Mouse (Mus musculus): ENCODE results near the gene Aurkb. TPM values are rescaled to one million over a fixed set of nuclear protein-coding genes. Genes with fewer than 3 reads are reported as not detected.
A peak's percentile ranks its signal among the peaks of the same experiment; 100 is the strongest.

Aurkb gene
- polyA plus RNA-seq, 1 experiment = 108 TPM

GRCm38 (mm10) chr11:69087082-69087481 is 41.6 kb downstream of the Aurkb start:
- Histone ChIP-seq H3K9ac (ENCODE audit: low read depth, poor library complexity, severe bottlenecking) (no peak overlapping the region; the same call in 1 of the 2 replicates), H3K36me3 (ENCODE audit: control insufficient read depth, insufficient read depth, low read length, poor library complexity, severe bottlenecking) (peaks cover 8% of the 10 kb centered on the region), H3K27me3 (ENCODE audit: control insufficient read depth, insufficient read depth, low read length, poor library complexity, severe bottlenecking) (no peaks in the 10 kb centered on the region), H3K4me3 (ENCODE audit: low read depth, low read length) (no peak overlapping the region), H3K4me1 (ENCODE audit: control insufficient read depth, insufficient read depth, low read length) (peaks cover 2% of the 10 kb centered on the region), H3K9me3 (replicated peaks; ENCODE audit: control insufficient read depth, insufficient read depth, low read length, poor library complexity, severe bottlenecking) (0 out of 2 replicates have a peak, but pooled peaks cover 2% of the 10 kb centered on the region), H3K27ac (ENCODE audit: insufficient read depth, low read length) (no peak overlapping the region)
- no peak for TF ChIP-seq CTCF (IDR thresholded peaks at IDR 0.05; ENCODE audit: low read depth, low read length)
- no peak for TF ChIP-seq EP300 (IDR thresholded peaks at IDR 0.05; ENCODE audit: insufficient read depth, low read depth, low read length)

- peaks cover 10% of the 10 kb centered on the region for H3K36me3 ChIP-seq (ENCODE audit: control insufficient read depth, insufficient read depth, low read length, poor library complexity, severe bottlenecking)
- H3K27ac ChIP-seq (ENCODE audit: insufficient read depth, low read length) = no peak overlapping the region
- no peaks in the 10 kb centered on the region for H3K27me3 ChIP-seq (ENCODE audit: control insufficient read depth, insufficient read depth, low read length, poor library complexity, severe bottlenecking)
- 0 out of 2 replicates have a peak, but pooled peaks cover 2% of the 10 kb centered on the region for H3K9me3 ChIP-seq (replicated peaks; ENCODE audit: control insufficient read depth, insufficient read depth, low read length, poor library complexity, severe bottlenecking)
- peaks cover 2% of the 10 kb centered on the region for H3K4me1 ChIP-seq (ENCODE audit: control insufficient read depth, insufficient read depth, low read length)
- peak overlapping the region; percentile 91; the same call in 1 of the 2 replicates for H3K9ac ChIP-seq (ENCODE audit: low read depth, poor library complexity, severe bottlenecking)
- no peak overlapping the region for H3K4me3 ChIP-seq (ENCODE audit: low read depth, low read length)
- TF ChIP-seq POLR2A (IDR thresholded peaks at IDR 0.05; ENCODE audit: insufficient read depth, low read length) (no peak), EP300 (IDR thresholded peaks at IDR 0.05; ENCODE audit: insufficient read depth, low read depth, low read length) (no peak), CTCF (IDR thresholded peaks at IDR 0.05; ENCODE audit: low read depth, low read length) (no peak)
Observed at GRCm38 (mm10) chr11:69087597-69087996, 42.1 kb downstream of the Aurkb start.

DNA sequence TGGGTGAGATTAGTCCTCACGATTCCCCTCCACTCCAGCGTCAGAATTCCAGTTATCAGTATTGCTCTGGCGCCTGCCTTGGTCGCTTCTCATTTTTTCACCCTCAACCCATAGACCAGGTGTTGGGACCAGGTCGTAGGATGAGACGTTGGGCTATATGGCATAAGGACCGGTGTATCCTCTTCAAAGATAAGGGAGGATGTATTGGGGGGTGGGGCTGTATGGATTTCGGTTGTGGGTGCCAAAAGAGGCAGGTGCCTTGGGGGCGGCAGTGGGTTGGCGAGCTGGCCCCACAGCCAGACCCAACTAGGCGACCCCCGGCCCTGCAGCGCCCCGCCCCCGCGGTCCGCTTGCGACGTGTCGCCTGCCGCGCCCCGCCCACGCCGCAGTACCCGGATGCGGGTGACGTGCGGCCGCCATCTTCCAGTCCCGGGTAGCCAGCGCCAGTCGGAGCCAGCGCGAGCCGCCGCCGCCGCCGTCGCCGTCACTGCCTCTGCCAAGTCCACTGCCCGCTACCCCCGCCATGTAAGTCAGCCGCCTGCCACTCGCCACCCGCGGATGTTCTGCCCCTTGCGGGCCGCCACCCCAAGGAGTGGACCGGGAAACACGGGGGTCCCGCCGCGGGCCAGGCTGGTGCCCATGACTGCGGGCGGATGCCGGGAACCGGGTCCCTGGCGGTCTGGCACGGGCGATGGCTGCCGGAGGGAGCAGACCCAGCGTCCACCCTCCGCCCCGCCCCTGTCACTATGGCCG is 42.8 kb downstream of the Aurkb start, which contains the start of gene Vamp2:
Gene Vamp2 (plus strand): TSS at position 388 of the 753 bp plus-strand sequence.
- Histone ChIP-seq H3K9ac (ENCODE audit: low read depth, poor library complexity, severe bottlenecking) (peak within 1 kb of the TSS; percentile 91), H3K27ac (ENCODE audit: insufficient read depth, low read length) (no peak within 1 kb of the TSS), H3K4me3 (ENCODE audit: low read depth, low read length) (peak within 1 kb of the TSS; percentile 90), H3K4me1 (ENCODE audit: control insufficient read depth, insufficient read depth, low read length) (peaks cover 2% of the 10 kb centered on the region), H3K9me3 (replicated peaks; ENCODE audit: control insufficient read depth, insufficient read depth, low read length, poor library complexity, severe bottlenecking) (0 out of 2 replicates have a peak, but pooled peaks cover 2% of the 10 kb centered on the region), H3K36me3 (ENCODE audit: control insufficient read depth, insufficient read depth, low read length, poor library complexity, severe bottlenecking) (peaks cover 13% of the 10 kb centered on the region), H3K27me3 (ENCODE audit: control insufficient read depth, insufficient read depth, low read length, poor library complexity, severe bottlenecking) (no peaks in the 10 kb centered on the region)
- TF ChIP-seq EP300 (IDR thresholded peaks at IDR 0.05; ENCODE audit: insufficient read depth, low read depth, low read length) (no peak), POLR2A (IDR thresholded peaks at IDR 0.05; ENCODE audit: insufficient read depth, low read length) (peak; percentile 12)

DNA sequence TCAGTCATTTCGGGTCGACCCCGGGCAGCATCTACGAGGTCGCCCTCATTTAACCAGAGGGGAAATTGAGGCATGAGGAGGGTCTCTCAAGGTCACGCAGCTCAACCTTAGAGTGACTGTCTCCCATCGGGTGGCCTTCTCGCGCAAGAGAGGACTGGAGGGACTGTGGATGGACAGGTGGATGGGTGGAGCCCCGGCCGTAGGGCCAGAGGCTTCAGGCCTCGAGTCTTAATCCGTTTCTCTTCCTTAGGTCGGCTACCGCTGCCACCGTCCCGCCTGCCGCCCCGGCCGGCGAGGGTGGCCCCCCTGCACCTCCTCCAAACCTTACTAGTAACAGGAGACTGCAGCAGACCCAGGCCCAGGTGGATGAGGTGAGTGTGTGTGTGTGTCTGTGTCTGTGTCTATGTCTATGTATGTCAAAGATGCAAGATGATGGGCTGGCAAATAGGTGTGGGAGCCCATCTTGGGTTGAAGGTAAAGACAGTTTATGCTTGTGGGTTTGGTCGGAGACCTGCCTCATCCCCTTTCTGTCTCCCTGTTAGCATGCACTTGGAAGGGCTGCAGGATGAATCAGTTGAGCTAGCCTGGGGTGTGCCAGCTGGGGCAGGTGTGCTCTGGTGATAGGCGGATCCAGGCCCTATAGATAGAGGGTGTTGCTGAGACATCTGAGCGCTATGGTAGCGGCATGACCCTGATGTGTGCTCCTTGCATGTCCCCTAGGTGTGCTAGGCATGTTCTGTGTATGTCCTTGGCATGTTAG is 43.6 kb downstream of the Aurkb start:
- peak overlapping the region; percentile 91 for H3K9ac ChIP-seq (ENCODE audit: low read depth, poor library complexity, severe bottlenecking)
- peaks cover 2% of the 10 kb centered on the region for H3K4me1 ChIP-seq (ENCODE audit: control insufficient read depth, insufficient read depth, low read length)
- peaks cover 13% of the 10 kb centered on the region for H3K36me3 ChIP-seq (ENCODE audit: control insufficient read depth, insufficient read depth, low read length, poor library complexity, severe bottlenecking)
- no peaks in the 10 kb centered on the region for H3K27me3 ChIP-seq (ENCODE audit: control insufficient read depth, insufficient read depth, low read length, poor library complexity, severe bottlenecking)
- TF ChIP-seq CTCF (IDR thresholded peaks at IDR 0.05; ENCODE audit: low read depth, low read length) = no peak
- no peak for TF ChIP-seq POLR2A (IDR thresholded peaks at IDR 0.05; ENCODE audit: insufficient read depth, low read length)
- TF ChIP-seq EP300 (IDR thresholded peaks at IDR 0.05; ENCODE audit: insufficient read depth, low read depth, low read length) = no peak
- H3K4me3 ChIP-seq (ENCODE audit: low read depth, low read length) = peak overlapping the region; percentile 90
- H3K27ac ChIP-seq (ENCODE audit: insufficient read depth, low read length) = no peak overlapping the region
- no peaks in the 10 kb centered on the region for H3K9me3 ChIP-seq (replicated peaks; ENCODE audit: control insufficient read depth, insufficient read depth, low read length, poor library complexity, severe bottlenecking)

DNA sequence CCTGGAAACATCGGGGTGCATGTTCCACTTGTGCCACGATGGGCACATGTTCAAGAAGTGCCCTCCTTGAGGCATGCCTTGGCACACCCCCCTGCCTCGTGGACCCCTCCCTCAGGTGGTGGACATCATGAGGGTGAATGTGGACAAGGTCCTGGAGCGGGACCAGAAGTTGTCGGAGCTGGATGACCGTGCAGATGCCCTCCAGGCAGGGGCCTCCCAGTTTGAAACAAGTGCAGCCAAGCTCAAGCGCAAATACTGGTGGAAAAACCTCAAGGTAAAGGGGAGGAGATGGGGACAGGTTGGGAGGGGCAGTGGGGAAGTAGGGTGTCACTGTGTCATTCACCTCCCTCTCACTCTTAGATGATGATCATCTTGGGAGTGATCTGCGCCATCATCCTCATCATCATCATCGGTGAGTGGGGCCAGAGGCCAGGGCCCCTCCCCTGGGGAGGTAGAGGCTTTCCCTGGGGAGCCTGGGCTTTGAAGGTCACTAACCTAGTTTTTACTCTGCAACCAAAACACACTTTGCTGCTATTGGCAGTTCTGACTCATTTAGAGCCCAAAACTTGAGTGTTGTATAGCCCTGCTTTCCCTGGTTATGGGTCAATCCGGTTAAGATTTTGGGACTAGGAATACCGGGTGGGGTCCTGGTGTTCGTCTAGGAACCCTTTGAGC is 44.3 kb downstream of the Aurkb start:
- H3K4me3 ChIP-seq (ENCODE audit: low read depth, low read length) = peak overlapping the region; percentile 90
- no peak overlapping the region for H3K27ac ChIP-seq (ENCODE audit: insufficient read depth, low read length)
- TF ChIP-seq POLR2A (IDR thresholded peaks at IDR 0.05; ENCODE audit: insufficient read depth, low read length) = no peak
- TF ChIP-seq EP300 (IDR thresholded peaks at IDR 0.05; ENCODE audit: insufficient read depth, low read depth, low read length) = no peak
- no peak for TF ChIP-seq CTCF (IDR thresholded peaks at IDR 0.05; ENCODE audit: low read depth, low read length)
- peaks cover 13% of the 10 kb centered on the region for H3K36me3 ChIP-seq (ENCODE audit: control insufficient read depth, insufficient read depth, low read length, poor library complexity, severe bottlenecking)
- H3K27me3 ChIP-seq (ENCODE audit: control insufficient read depth, insufficient read depth, low read length, poor library complexity, severe bottlenecking) = no peaks in the 10 kb centered on the region
- H3K9me3 ChIP-seq (replicated peaks; ENCODE audit: control insufficient read depth, insufficient read depth, low read length, poor library complexity, severe bottlenecking) = no peaks in the 10 kb centered on the region
- H3K4me1 ChIP-seq (ENCODE audit: control insufficient read depth, insufficient read depth, low read length) = peaks cover 2% of the 10 kb centered on the region
- H3K9ac ChIP-seq (ENCODE audit: low read depth, poor library complexity, severe bottlenecking) = peak overlapping the region; percentile 91; the same call in 1 of the 2 replicates
